Mouse (Mus musculus): ENCODE results near the gene Il10rb.

DNA sequence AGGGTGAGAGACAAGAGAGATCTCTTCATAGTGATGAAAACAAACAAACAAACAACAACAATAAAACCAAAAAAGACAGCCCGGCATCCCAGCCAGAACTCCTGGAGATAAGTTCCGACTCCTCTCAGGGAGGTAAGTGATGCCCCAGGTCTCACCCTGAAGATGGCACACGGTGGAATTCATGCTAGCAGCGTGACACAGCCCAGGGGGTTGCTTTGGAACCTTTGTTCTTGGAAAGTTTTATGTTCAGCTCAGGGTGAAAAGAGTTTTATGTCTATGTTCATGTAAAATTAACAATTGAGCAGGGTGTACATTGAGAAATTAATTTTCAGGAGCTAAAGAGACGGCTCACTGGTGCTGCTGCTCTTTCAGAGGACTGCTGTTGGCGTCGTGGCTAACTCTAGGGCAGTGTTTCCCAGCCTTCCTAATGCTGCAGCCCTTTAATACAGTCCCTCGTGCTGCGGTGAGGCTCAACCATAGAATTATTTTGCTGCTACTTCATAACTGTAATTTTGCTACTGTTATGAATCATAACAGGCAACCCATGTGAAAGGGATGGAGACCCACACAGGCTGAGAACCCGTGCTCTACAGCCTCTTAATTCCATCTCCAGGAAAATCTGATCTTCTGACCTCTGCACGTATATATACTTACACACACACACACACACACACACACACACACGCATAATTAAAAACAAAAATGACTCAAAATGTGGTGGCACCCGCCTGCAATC, 59.7 kb downstream of the Il10rb start:
- no peak for TF ChIP-seq CTCF (conservative IDR thresholded peaks at IDR 0.05 in 1 of 2, IDR thresholded peaks at IDR 0.05 in 1 of 2; ENCODE audit: low read depth in 2 of 2, low read length in 2 of 2)
- no peak; the same call in 1 of the 2 replicates for TF ChIP-seq SIN3A (IDR thresholded peaks at IDR 0.05; ENCODE audit: low read length)
- no peak for TF ChIP-seq MXI1 (IDR thresholded peaks at IDR 0.05; ENCODE audit: low read depth, low read length)

All from CH12.LX (cell line).